Mouse (Mus musculus) lung, postnatal 4 days (tissue): Measurements from ENCODE around the gene Pde9a.

ENCODE experiments used
- DNase-seq, 2 experiments: peaks; one replicate each; pipeline ENCODE4 v3.0.0; 2021

Pde9a gene

GRCm38 (mm10) chr17:31433978-31434797 lies 48.2 kb downstream of the Pde9a start:
- peak in 1 of 2 experiments; percentile 32 for DNase-seq

- no peak for DNase-seq
Measured at GRCm38 (mm10) chr17:31434825-31435325, 48.9 kb downstream of the Pde9a start.

GRCm38 (mm10) chr17:31435934-31436813 lies 50.2 kb downstream of the Pde9a start:
- no peak for DNase-seq

DNA sequence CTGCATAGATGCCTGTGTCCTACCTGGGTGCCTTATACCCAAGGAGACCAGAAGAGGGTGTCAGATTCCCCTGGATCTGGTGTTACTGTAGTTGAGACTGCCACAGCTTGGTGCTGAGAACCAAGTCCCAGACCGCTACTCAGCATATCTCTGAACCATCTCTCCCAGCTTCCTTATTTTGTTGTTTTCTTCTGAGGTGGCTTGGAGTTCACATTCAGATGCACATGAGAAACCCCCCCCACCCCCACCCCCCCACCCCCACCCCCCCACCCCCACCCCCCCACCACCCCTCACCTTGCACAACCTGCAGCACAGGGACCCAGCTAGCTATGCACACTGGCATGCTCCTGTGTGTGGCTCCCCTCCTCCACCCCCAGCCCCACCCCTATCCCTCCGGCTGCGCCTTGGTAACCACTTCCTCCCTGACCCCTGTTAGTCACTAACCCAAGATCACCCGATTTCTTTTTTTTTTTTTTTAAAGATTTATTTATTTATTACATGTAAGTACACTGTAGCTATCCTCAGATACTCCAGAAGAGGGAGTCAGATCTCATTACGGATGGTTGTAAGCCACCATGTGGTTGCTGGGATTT lies 50.9 kb downstream of the Pde9a start:
- no peak for DNase-seq

DNA sequence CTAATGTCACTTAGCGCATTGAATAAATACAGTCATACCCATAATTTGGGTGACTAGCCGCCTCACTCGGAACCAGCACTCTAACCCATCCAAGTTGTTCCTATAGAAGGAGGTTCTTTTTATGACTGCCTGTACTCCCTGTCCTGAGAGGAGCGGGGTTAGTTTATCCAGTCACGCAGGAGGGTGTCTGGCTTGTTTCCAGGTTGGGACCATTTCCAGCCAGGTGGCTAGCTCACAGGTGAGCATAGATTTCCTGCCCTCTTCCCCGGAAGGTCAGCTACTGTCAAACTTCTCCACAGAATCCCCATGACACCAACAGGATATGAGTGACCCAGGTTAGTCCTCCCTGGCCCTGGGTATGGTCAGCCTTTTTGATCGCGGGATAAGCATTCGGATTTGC lies 51.5 kb downstream of the Pde9a start:
- DNase-seq = peak in 1 of 2 experiments; percentile 15

GRCm38 (mm10) chr17:31439978-31440377 lies 54.0 kb downstream of the Pde9a start:
- DNase-seq = no peak

DNA sequence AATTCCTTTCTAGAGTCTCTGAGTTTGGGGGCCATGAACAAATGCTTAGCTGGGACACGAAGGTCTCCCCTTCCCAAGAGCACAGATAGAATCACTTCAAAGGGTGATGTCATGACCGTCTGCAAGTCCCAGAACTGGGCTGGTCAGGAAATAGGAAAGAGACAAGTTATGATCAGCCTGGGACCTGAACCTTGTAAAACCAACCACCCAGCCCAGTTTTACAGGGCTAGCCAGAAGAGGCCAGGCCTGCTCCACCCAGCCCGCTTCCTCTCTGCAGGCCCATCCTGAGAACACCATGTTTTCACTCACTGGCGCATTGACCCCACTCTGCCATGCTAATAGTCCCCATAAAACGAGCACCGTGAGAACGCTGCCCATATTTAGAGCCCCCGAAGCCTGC lies 56.5 kb downstream of the Pde9a start:
- DNase-seq = peak in 1 of 2 experiments; percentile 40

- peak in 1 of 2 experiments; percentile 13 for DNase-seq
Measured at GRCm38 (mm10) chr17:31444251-31444650, 58.2 kb downstream of the Pde9a start.

GRCm38 (mm10) chr17:31445061-31445731 lies 59.2 kb downstream of the Pde9a start:
- DNase-seq = peak; percentile 37 to 73

DNA sequence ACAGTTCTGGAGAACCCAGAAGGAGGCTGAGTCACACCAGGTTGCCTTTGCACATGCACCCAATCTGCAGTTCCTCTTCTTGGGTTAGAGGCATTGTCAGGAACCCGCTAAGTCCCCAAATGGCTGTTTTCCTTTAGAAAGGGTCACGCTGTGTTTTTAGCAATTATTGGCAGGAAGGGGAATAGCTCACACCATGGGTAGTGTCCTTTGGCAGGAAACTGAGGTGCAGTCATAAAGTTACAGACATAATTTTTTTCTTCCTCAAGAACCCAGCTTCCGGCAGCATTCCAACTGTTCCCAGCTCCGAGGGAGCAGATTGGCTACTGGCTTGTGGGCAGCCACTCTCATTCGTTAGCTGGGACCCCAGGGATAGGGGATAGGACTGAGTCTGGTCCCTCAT lies 61.8 kb downstream of the Pde9a start:
- no peak for DNase-seq

DNA sequence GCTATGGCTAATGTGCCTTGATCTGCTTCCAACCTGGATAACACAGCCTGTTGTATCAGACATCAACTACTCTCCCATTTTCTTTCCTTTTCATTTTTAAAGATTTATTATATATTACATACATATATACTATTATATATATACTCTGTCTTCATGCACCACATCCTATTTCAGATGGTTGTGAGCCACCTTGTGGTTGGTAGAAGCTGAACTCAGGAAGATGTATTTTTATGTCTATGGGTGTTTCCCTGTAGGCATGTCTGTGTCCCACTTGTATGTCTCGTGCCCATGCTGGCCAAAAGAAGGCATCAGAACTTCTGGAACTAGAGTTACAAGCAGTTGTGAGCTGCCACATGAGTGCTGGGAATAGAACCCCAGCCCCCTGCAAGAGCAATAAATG lies 62.5 kb downstream of the Pde9a start:
- no peak for DNase-seq

DNA sequence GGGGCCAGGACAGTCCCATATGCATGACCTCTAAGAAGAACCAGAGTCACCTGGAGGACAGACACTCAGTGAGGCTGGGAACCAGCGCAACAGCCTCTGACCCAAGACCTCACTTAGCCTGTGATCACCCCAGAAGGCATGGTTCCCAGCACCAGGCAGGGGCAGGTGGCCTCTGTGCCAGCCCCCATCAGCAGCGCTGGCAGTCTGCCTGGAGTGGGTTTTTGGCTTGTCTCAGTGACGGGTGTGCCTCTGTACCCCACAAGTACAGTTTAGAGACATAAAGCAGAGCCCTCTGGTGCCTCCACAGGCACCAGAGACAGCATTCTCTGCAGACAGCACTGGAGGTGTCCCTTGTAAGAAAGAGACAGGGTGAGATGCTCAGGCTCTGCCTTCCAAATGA lies 64.2 kb downstream of the Pde9a start:
- DNase-seq = no peak

DNA sequence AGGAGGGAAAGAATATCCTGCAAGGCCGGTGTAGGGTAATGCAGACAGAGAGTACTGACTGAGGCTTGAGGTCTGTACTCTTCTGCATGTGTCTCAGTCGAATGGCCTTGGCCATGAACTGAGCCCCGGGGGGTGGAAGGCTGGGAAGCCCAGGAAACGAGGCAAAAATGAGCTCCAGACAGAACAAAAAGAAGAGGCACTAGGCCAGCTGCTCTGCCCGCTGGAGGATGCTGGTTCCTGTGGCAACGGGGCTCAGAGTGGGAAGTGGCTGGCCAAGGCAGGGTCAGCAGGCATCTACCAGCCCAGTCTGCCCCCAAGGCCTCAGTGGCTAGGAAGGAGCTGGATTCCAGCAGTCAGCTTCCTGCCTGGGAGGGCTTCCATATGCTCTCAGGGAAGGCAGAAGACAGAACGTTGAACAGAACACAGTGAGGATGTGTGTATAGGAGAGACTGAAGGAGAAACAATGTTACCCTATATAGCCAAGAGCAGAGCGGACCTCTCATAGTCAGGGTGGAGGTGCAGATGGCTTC lies 65.2 kb downstream of the Pde9a start:
- DNase-seq = peak; percentile 24 to 72

GRCm38 (mm10) chr17:31452816-31453215 lies 66.8 kb downstream of the Pde9a start:
- no peak for DNase-seq

- no peak for DNase-seq
Measured at GRCm38 (mm10) chr17:31453476-31453875, 67.5 kb downstream of the Pde9a start.

DNA sequence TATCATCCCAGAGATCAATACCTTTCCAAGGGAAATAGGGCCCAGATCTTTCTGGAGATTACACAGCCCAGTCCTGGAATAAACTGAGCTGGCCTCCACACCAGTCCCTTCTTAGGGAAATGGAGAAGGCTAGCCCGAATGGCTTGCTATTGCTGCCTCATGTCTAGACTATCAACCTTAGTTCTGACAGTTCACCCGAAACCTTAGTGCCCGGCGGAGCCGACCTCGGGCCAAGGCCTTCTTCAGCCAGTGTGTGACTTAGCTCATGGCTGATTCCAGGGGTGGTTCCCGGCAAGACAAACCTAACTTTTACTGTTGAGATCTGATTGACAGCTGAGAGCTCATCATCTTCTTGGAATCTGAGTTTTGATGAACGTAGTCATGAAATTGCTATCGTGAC lies 68.0 kb downstream of the Pde9a start:
- DNase-seq = no peak

DNA sequence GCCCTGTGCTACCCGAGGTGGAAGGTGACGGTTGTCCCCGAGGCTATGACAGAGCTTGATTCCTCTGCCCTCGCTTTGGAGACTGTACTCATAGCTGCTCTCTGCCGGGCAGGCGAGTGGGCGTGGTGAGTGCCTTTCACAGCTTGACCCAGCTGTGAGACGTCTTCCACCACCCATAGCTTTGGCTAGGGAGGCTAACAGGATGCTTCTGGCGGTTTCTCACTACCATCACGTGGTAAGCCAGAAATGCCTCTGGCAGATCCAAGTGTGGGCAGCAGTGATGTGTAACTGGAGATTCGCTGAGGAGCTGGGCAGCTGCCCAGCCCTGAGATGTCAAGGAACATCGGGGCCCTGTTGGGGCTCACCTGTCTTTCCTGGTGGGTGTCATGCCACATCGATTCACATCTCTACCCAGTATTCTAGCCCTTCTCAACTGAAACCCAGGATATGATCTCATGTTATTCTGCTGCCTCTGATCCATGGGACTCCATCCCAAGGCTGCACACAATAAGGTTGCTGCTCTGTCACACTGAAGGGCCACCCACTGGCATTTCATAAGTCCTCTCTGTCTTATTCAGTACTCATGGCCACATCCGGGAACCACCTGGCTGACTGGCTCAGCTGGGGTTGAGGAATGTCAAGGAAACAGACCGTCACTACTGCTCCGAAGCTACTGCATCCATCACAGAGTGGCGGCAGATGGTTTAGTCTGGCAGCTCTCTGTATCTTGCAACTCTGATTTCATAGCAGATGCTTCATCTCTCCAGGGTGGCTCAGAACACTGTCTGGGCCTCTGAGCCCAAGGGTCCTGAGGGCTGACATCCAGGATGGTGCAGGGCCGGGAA lies 70.9 kb downstream of the Pde9a start:
- peak; percentile 83 to 92 for DNase-seq

- DNase-seq = no peak
Measured at GRCm38 (mm10) chr17:31460416-31460815, 74.4 kb downstream of the Pde9a start.

GRCm38 (mm10) chr17:31462506-31462905 lies 76.5 kb downstream of the Pde9a start:
- DNase-seq = no peak

GRCm38 (mm10) chr17:31466854-31467253 lies 80.8 kb downstream of the Pde9a start:
- no peak for DNase-seq

- no peak for DNase-seq
Measured at GRCm38 (mm10) chr17:31468496-31468895, 82.5 kb downstream of the Pde9a start.
